Mouse (Mus musculus) lung, postnatal 25 days (tissue): Measurements from ENCODE around the gene Eya4.

ENCODE experiments used
- DNase-seq: peaks from one replicate; pipeline ENCODE4 v3.0.0; 2022; ENCODE audit warnings: low spot score

Eya4 gene

DNA sequence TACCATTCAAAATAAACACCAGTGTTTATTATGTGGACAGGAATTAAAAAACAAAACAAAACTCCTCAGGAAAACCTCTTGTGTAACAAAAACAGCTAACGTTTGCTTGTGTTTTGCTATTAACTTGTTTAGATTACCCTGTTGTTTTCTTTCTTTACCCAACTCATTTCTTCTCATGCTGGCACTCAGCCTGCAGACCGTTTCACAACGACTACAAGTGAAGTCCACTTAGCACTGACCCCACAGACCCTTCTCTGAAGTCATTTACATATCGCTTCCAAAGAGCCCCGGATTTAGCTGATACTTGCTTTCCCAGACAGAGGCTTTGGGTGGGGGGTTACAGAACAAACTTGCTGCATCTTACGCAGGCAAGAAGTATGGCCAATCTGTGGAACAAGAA lies 286.9 kb downstream of the Eya4 start:
- no peak for DNase-seq

GRCm38 (mm10) chr10:23062719-23063118 lies 287.9 kb downstream of the Eya4 start:
- no peak for DNase-seq

- DNase-seq, result no peak
Measured at GRCm38 (mm10) chr10:23060694-23061060, 289.9 kb downstream of the Eya4 start.

DNA sequence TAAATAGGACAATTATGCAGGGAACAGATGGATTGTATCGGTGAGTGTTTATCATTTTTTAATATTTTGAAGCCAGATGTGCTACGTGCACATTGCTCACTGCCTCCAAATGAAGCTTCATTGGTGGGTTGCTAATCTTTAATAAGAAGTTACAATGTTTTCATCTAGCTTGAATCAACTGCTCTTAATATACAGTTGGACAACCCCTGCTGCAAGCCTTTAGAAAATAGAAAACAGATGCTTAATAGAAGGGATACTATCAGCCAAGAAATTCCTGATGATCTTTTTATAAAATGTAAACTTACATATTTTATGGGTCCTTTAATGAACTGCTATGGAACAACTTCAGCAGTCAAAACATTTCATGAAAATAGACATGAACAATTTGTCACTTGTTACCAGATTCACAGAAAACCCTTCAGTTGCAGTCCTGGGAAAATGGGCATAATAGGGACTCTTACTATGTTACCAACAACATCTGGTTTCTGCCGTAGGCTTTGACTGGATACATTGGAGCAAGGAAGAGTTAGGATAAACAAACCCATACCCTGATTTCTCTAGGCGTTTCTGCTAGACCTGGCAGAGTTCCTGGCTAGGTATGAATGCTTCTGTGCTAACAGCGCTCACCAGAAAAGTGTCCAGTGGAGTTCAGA lies 290.4 kb downstream of the Eya4 start:
- DNase-seq, result no peak

GRCm38 (mm10) chr10:23053379-23053915 lies 297.1 kb downstream of the Eya4 start:
- DNase-seq, result no peak
